Mouse (Mus musculus) midbrain, postnatal 0 days (tissue): ENCODE measurements around the gene Syvn1. TPM values are rescaled to one million over a fixed set of nuclear protein-coding genes. Genes with fewer than 3 reads are reported as not detected.

Experiments
- ATAC-seq: fragments of 200-750 bp; cut with Nextera tagmentation; 2 replicates; pipeline ENCODE4 v1.8.0; 2017; ENCODE audit warnings: moderate number of reproducible peaks, mild to moderate bottlenecking, moderate TSS enrichment, moderate library complexity; ENCODE audit not compliant: low FRiP score
- DNase-seq: peaks from one replicate; pipeline ENCODE4 v3.0.0-alpha.2; 2015; ENCODE audit warnings: low spot score
- H3K27ac ChIP-seq: fragments of 300-500 bp; sonication (generic); 2 replicates; pipeline ENCODE4 v1.5.1; 2014; ENCODE audit warnings: low read depth, mild to moderate bottlenecking, low read length, mixed read lengths
- H3K27me3 ChIP-seq: fragments of 300-500 bp; sonication (generic); 2 replicates; pipeline ENCODE4 v1.6.1; 2014; ENCODE audit warnings: low read length, control low read depth, mixed read lengths; ENCODE audit not compliant: insufficient read depth
- H3K36me3 ChIP-seq: fragments of 300-500 bp; sonication (generic); 2 replicates; pipeline ENCODE4 v1.6.1; 2014; ENCODE audit warnings: low read length, control low read depth, mixed read lengths; ENCODE audit not compliant: insufficient read depth
- H3K4me1 ChIP-seq: fragments of 300-500 bp; sonication (generic); 2 replicates; pipeline ENCODE4 v1.6.1; 2014; ENCODE audit warnings: mild to moderate bottlenecking, control low read depth, antibody characterized with exemption, low read length, mixed read lengths; ENCODE audit not compliant: insufficient read depth
- H3K4me2 ChIP-seq: fragments of 300-500 bp; sonication (generic); 2 replicates; pipeline ENCODE4 v1.6.1; 2014; ENCODE audit warnings: low read depth, mild to moderate bottlenecking, low read length, mixed read lengths; ENCODE audit not compliant: poor library complexity, severe bottlenecking
- H3K4me3 ChIP-seq: fragments of 300-500 bp; sonication (generic); 2 replicates; pipeline ENCODE4 v1.5.1; 2014; ENCODE audit warnings: low read depth, mild to moderate bottlenecking, low read length, moderate library complexity
- H3K9ac ChIP-seq: fragments of 300-500 bp; sonication (generic); replicated peaks from 2 replicates; pipeline ENCODE4 v1.6.1; 2014; ENCODE audit warnings: mild to moderate bottlenecking, low read length, moderate library complexity, mixed read lengths; ENCODE audit not compliant: poor library complexity, severe bottlenecking
- H3K9me3 ChIP-seq: fragments of 300-500 bp; sonication (generic); 2 replicates; pipeline ENCODE4 v1.6.1; 2016; ENCODE audit warnings: low read length, control low read depth
- CTCF ChIP-seq: IDR thresholded peaks from 2 replicates; pipeline ENCODE4 v1.5.1; 2016; ENCODE audit warnings: antibody characterized with exemption, mild to moderate bottlenecking
- WGBS: fragments of 180-500 bp; shearing (Covaris S2); extraction: QIAGEN DNeasy Blood & Tissue Kit; methylation state at CpG from one replicate; pipeline ENCODE4 v1.1.7; 2014; 5-methylcytosine and 5-hydroxymethylcytosine counted together
- polyA plus RNA-seq: library from polyadenylated mRNA; unstranded; fragments of >200 nt; fragmentation: Nextera tagmentation; extraction: Ambion mirVana; gene quantifications from 2 replicates; pipeline ENCODE4 v1.2.1, GENCODE M21; 2015
- total RNA-seq: library from RNA; depleted of rRNA; stranded (reverse); fragments of >200 nt; gene quantifications from 2 replicates; pipeline ENCODE4 v1.2.3, GENCODE M21; 2014

The Syvn1 gene
- total and polyA plus RNA-seq, 2 experiments from 2014 or later: 34.8 to 36.3 TPM

GRCm38 (mm10) chr19:6020276-6020675 lies 26.1 kb upstream of the Syvn1 start:
- ATAC-seq (no peak), DNase-seq (no peak)
- H3K36me3 ChIP-seq: no peaks in the 10 kb centered on the region
- no peak overlapping the region for H3K4me2 ChIP-seq
- no peak overlapping the region for H3K9ac ChIP-seq
- H3K4me3 ChIP-seq: no peak overlapping the region
- H3K27ac ChIP-seq: no peak overlapping the region
- H3K27me3 ChIP-seq: peaks cover 5% of the 10 kb centered on the region; the same call in 1 of the 2 replicates
- TF ChIP-seq CTCF: no peak
- 0 out of 2 replicates have a peak, but pooled peaks cover 7% of the 10 kb centered on the region for H3K4me1 ChIP-seq
- no peaks in the 10 kb centered on the region for H3K9me3 ChIP-seq
- 59% methylated on average over 3 of the region's 3 CpGs for WGBS

- no peaks in the 10 kb centered on the region for H3K36me3 ChIP-seq
- H3K9me3 ChIP-seq: no peaks in the 10 kb centered on the region
- no peaks in the 10 kb centered on the region for H3K27me3 ChIP-seq
- no peaks in the 10 kb centered on the region for H3K4me1 ChIP-seq
- no peak overlapping the region for H3K4me3 ChIP-seq
- H3K4me2 ChIP-seq: no peak overlapping the region
- H3K9ac ChIP-seq: no peak overlapping the region
- TF ChIP-seq CTCF: no peak
- DNase-seq: no peak
- 72% methylated on average over 8 of the region's 8 CpGs for WGBS
- H3K27ac ChIP-seq: no peak overlapping the region
- no peak for ATAC-seq
Observed at GRCm38 (mm10) chr19:6023059-6023458, 23.3 kb upstream of the Syvn1 start.

GRCm38 (mm10) chr19:6023930-6024329 lies 22.4 kb upstream of the Syvn1 start:
- no peak for ATAC-seq
- Histone ChIP-seq H3K27me3 (no peaks in the 10 kb centered on the region), H3K27ac (no peak overlapping the region), H3K4me3 (no peak overlapping the region), H3K4me2 (no peak overlapping the region), H3K9ac (no peak overlapping the region), H3K36me3 (no peaks in the 10 kb centered on the region), H3K9me3 (no peaks in the 10 kb centered on the region), H3K4me1 (no peaks in the 10 kb centered on the region)
- DNase-seq: no peak
- WGBS: 82% methylated on average over 7 of the region's 7 CpGs
- TF ChIP-seq CTCF: no peak

GRCm38 (mm10) chr19:6028991-6029390 lies 17.4 kb upstream of the Syvn1 start:
- H3K27me3 ChIP-seq: no peaks in the 10 kb centered on the region
- DNase-seq: no peak
- no peaks in the 10 kb centered on the region for H3K36me3 ChIP-seq
- H3K9ac ChIP-seq: no peak overlapping the region
- H3K4me1 ChIP-seq: no peaks in the 10 kb centered on the region
- H3K27ac ChIP-seq: no peak overlapping the region
- no peak for TF ChIP-seq CTCF
- no peak for ATAC-seq
- H3K4me3 ChIP-seq: no peak overlapping the region
- H3K4me2 ChIP-seq: no peak overlapping the region
- H3K9me3 ChIP-seq: no peaks in the 10 kb centered on the region
- WGBS: 88% methylated on average over 6 of the region's 6 CpGs

GRCm38 (mm10) chr19:6029426-6029825 lies 16.9 kb upstream of the Syvn1 start:
- 77% methylated on average over 9 of the region's 9 CpGs for WGBS
- Histone ChIP-seq H3K36me3 (no peaks in the 10 kb centered on the region), H3K27me3 (no peaks in the 10 kb centered on the region), H3K9ac (no peak overlapping the region), H3K4me3 (no peak overlapping the region), H3K4me2 (no peak overlapping the region), H3K4me1 (no peaks in the 10 kb centered on the region), H3K9me3 (no peaks in the 10 kb centered on the region), H3K27ac (no peak overlapping the region)
- no peak for ATAC-seq
- DNase-seq: no peak
- TF ChIP-seq CTCF: no peak

GRCm38 (mm10) chr19:6030520-6031280 lies 15.7 kb upstream of the Syvn1 start:
- WGBS: 72% methylated on average over 13 of the region's 14 CpGs
- Histone ChIP-seq H3K4me1 (no peaks in the 10 kb centered on the region), H3K4me3 (no peak overlapping the region), H3K27ac (no peak overlapping the region), H3K9ac (no peak overlapping the region), H3K36me3 (no peaks in the 10 kb centered on the region), H3K4me2 (no peak overlapping the region), H3K9me3 (no peaks in the 10 kb centered on the region), H3K27me3 (no peaks in the 10 kb centered on the region)
- DNase-seq (no peak), ATAC-seq (no peak)
- no peak for TF ChIP-seq CTCF
